Mouse (Mus musculus) olfactory bulb, adult 2 months (tissue): ENCODE results near the gene Lypd6b.

Source experiments
- CTCF ChIP-seq: fragments of 200-500 bp; IDR thresholded peaks from 2 replicates; pipeline ENCODE4 v1.5.1; 2012; ENCODE audit warnings: low read depth, mild to moderate bottlenecking, low read length, moderate library complexity; ENCODE audit not compliant: insufficient read depth
- POLR2A ChIP-seq: fragments of 200-500 bp; IDR thresholded peaks from 2 replicates; pipeline ENCODE4 v1.6.1; 2012; ENCODE audit warnings: mild to moderate bottlenecking, low read depth, low read length, moderate library complexity; ENCODE audit not compliant: insufficient read depth

DNA sequence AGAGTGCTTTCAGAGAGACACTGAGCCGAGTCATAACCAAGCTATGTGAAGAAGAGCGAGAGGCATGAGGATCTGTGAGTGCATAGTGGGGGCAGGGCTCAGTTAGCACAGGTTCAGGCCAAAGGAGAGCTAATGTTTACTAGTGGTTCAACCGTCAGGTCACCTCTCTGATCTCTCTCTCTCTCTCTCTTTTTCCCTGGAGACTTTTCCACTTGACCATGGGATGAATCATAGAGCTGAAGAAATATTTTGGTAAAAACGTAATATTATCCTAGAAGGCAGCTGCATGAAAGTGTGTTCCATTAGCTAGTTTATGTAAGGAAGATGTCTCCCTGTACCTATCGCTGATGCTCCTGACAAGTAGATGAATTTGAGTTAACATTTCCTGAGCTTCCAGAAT lies 30.6 kb downstream of the Lypd6b start:
- TF ChIP-seq POLR2A (no peak), CTCF (no peak)
